Comparison of ENCODE assay signal across 9 mouse cellular contexts in genomic region chr12:98280530-98280929, GRCm38 (mm10). TPM values are rescaled to one million over a fixed set of nuclear protein-coding genes. Genes with fewer than 3 reads are reported as not detected.
A peak's percentile ranks its signal among the peaks of the same experiment; 100 is the strongest.
DNase-seq lines count a peak whose midpoint lies in the region; ATAC-seq and TF ChIP-seq lines count a peak whose summit lies in the region.
"Had no signal": no experiment of that assay in that cellular context is flagged by ENCODE, and none has a peak within 500 bp of the region (broad histone marks: within the 10 kb centered on the region; RNA-seq: fewer than 3 reads in every experiment).

No protein-coding gene starts in this region.

- peak; percentile 88 for TF ChIP-seq CTCF in stomach, postnatal 0 days (IDR thresholded peaks at IDR 0.05; ENCODE audit: low read depth)

- DNase-seq in hindbrain, embryonic 11.5 days (ENCODE audit: low spot score): peak; percentile 78
- peak; percentile 88 for DNase-seq in NIH3T3 (ENCODE audit: low read depth)
- DNase-seq in cerebellum, postnatal 25 days: peak; percentile 80 to 88
- peak; percentile 64 to 80 for DNase-seq in frontal cortex, postnatal 36 days (ENCODE audit: low spot score in 2 of 2)
- peak; percentile 45 for DNase-seq in layer of hippocampus, adult 9-11 months
- DNase-seq in stomach, postnatal 0 days (ENCODE audit: low spot score): peak; percentile 55

- no peak overlapping the region for H3K27ac ChIP-seq in hindbrain, embryonic 11.5 days (ENCODE audit: low read depth, low read length)
- no peak overlapping the region for H3K27ac ChIP-seq in hindbrain, embryonic 13.5 days
- no peak overlapping the region for H3K27ac ChIP-seq in stomach, postnatal 0 days (replicated peaks)
- H3K27ac ChIP-seq: macrophage had no signal

- H3K4me3 ChIP-seq in hindbrain, embryonic 11.5 days (ENCODE audit: low read depth, low read length): no peak overlapping the region
- no peak overlapping the region for H3K4me3 ChIP-seq in hindbrain, embryonic 13.5 days
- no peak overlapping the region for H3K4me3 ChIP-seq in stomach, postnatal 0 days (ENCODE audit: low read depth, low read length)

- H3K4me2 ChIP-seq in hindbrain, embryonic 11.5 days (replicated peaks; ENCODE audit: low read depth, low read length): no peak overlapping the region
- no peak overlapping the region for H3K4me2 ChIP-seq in hindbrain, embryonic 13.5 days
- H3K4me2 ChIP-seq in stomach, postnatal 0 days (replicated peaks; ENCODE audit: low read depth): no peak overlapping the region

- H3K4me1 ChIP-seq in hindbrain, embryonic 11.5 days (replicated peaks; ENCODE audit: control insufficient read depth, insufficient read depth, low read length): no peaks in the 10 kb centered on the region
- H3K4me1 ChIP-seq in hindbrain, embryonic 13.5 days (replicated peaks): no peaks in the 10 kb centered on the region
- no peaks in the 10 kb centered on the region for H3K4me1 ChIP-seq in stomach, postnatal 0 days (replicated peaks; ENCODE audit: control insufficient read depth, insufficient read depth)

- no peaks in the 10 kb centered on the region for H3K27me3 ChIP-seq in hindbrain, embryonic 11.5 days (ENCODE audit: control insufficient read depth, insufficient read depth, low read length)
- no peaks in the 10 kb centered on the region for H3K27me3 ChIP-seq in hindbrain, embryonic 13.5 days
- H3K27me3 ChIP-seq in stomach, postnatal 0 days (ENCODE audit: control insufficient read depth, insufficient read depth, low read length): no peaks in the 10 kb centered on the region

- 39% methylated on average over 5 of the region's 5 CpGs for WGBS in hindbrain, embryonic 11.5 days
- WGBS in hindbrain, embryonic 13.5 days: 31% methylated on average over 5 of the region's 5 CpGs
- 27% methylated on average over 5 of the region's 5 CpGs for WGBS in stomach, postnatal 0 days

- peak; percentile 33; the same call in 1 of the 2 replicates for ATAC-seq in hindbrain, embryonic 11.5 days (ENCODE audit: low FRiP score)
- no peak for ATAC-seq in hindbrain, embryonic 13.5 days (ENCODE audit: low FRiP score)
- peak; percentile 95 for ATAC-seq in megakaryocyte-erythroid progenitor cell, adult 5-6 weeks (replicated peaks; ENCODE audit: low FRiP score, low TSS enrichment, poor library complexity, severe bottlenecking)
- no peak for ATAC-seq in stomach, postnatal 0 days (ENCODE audit: low FRiP score, low TSS enrichment)

- no peaks in the 10 kb centered on the region for H3K9me3 ChIP-seq in hindbrain, embryonic 11.5 days (ENCODE audit: control insufficient read depth, low read length)
- no peaks in the 10 kb centered on the region for H3K9me3 ChIP-seq in hindbrain, embryonic 13.5 days
- H3K9me3 ChIP-seq in stomach, postnatal 0 days (ENCODE audit: control insufficient read depth, low read length): no peaks in the 10 kb centered on the region

- TF ChIP-seq EP300 in stomach, postnatal 0 days (optimal IDR thresholded peaks at IDR 0.05): no peak

- no peak overlapping the region for H3K9ac ChIP-seq in hindbrain, embryonic 11.5 days (ENCODE audit: low read depth, low read length)
- no peak overlapping the region for H3K9ac ChIP-seq in hindbrain, embryonic 13.5 days
- H3K9ac ChIP-seq in stomach, postnatal 0 days (ENCODE audit: low read length): no peak overlapping the region

- H3K36me3 ChIP-seq in hindbrain, embryonic 11.5 days (ENCODE audit: control insufficient read depth, insufficient read depth, low read length): no peaks in the 10 kb centered on the region
- no peaks in the 10 kb centered on the region for H3K36me3 ChIP-seq in hindbrain, embryonic 13.5 days
- H3K36me3 ChIP-seq in stomach, postnatal 0 days (ENCODE audit: control insufficient read depth, insufficient read depth, low read length): no peaks in the 10 kb centered on the region

RNA-seq across cellular contexts. Expression of gene Gpr65, which starts 12.1 kb away (rescaled TPM):
- 0.60 and 1.5 TPM in 2 replicates for polyA plus RNA-seq in hindbrain, embryonic 11.5 days (2014; fragmentation: Nextera tagmentation; extraction: Ambion mirVana)
- 0.30 and 0.44 TPM in 2 replicates for polyA plus RNA-seq in hindbrain, embryonic 13.5 days (2015; fragmentation: Nextera tagmentation; extraction: Ambion mirVana)
- total RNA-seq in megakaryocyte-erythroid progenitor cell, adult 5-6 weeks (2014; fragmentation: Nextera tagmentation): 0.92 and 3.0 TPM in 2 replicates
- 1.7 and 3.4 TPM in 2 replicates for total RNA-seq in megakaryocyte-erythroid progenitor cell, adult 5-6 weeks (2017)
- 1.9 and 2.0 TPM in 2 replicates for polyA plus RNA-seq in stomach, postnatal 0 days (2015; fragmentation: Nextera tagmentation; extraction: Ambion mirVana)

RNA-seq across cellular contexts. Expression of gene Galc, which starts 21.3 kb away (rescaled TPM):
- polyA plus RNA-seq in hindbrain, embryonic 11.5 days (2014; fragmentation: Nextera tagmentation; extraction: Ambion mirVana): 12.2 and 14.8 TPM in 2 replicates
- polyA plus RNA-seq in hindbrain, embryonic 13.5 days (2015; fragmentation: Nextera tagmentation; extraction: Ambion mirVana): 11.3 and 12.5 TPM in 2 replicates
- 3.7 and 5.4 TPM in 2 replicates for total RNA-seq in megakaryocyte-erythroid progenitor cell, adult 5-6 weeks (2014; fragmentation: Nextera tagmentation)
- total RNA-seq in megakaryocyte-erythroid progenitor cell, adult 5-6 weeks (2017): 4.6 and 7.5 TPM in 2 replicates
- 4.1 and 4.3 TPM in 2 replicates for polyA plus RNA-seq in stomach, postnatal 0 days (2015; fragmentation: Nextera tagmentation; extraction: Ambion mirVana)

Comparison
In these comparisons a context has a peak if more than half of its experiments do, and no peak if none do; other contexts are left out.
1. ATAC-seq: peak in hindbrain, embryonic 11.5 days (single experiment) and megakaryocyte-erythroid progenitor cell, adult 5-6 weeks (single experiment); none in hindbrain, embryonic 13.5 days (single experiment) and stomach, postnatal 0 days (single experiment).
2. Peak in every context shown above with its lines, with median percentiles within 50 percentile points of each other: DNase-seq.